Mouse (Mus musculus): ENCODE data around the gene Slc25a45.

Slc25a45 gene

GRCm38 (mm10) chr19:5892735-5893134 is 15.1 kb downstream of the Slc25a45 start:
- DNase-seq (ENCODE audit: low read depth): no peak

GRCm38 (mm10) chr19:5893282-5894001 is 15.8 kb downstream of the Slc25a45 start:
- no peak for DNase-seq (ENCODE audit: low read depth)

- DNase-seq (ENCODE audit: low read depth): peak; percentile 75
Observed at GRCm38 (mm10) chr19:5894002-5894678, 16.5 kb downstream of the Slc25a45 start, which contains the start of gene Tigd3. Tigd3 (minus strand) TSS chr19:5894149.

- no peak for DNase-seq (ENCODE audit: low read depth)
Observed at GRCm38 (mm10) chr19:5907275-5907674, 29.7 kb downstream of the Slc25a45 start.

- no peak for DNase-seq (ENCODE audit: low read depth)
Observed at GRCm38 (mm10) chr19:5910221-5910620, 32.6 kb downstream of the Slc25a45 start.

GRCm38 (mm10) chr19:5911430-5912102 is 34.0 kb downstream of the Slc25a45 start:
- no peak for DNase-seq (ENCODE audit: low read depth)

GRCm38 (mm10) chr19:5912103-5913006 is 34.7 kb downstream of the Slc25a45 start:
- DNase-seq (ENCODE audit: low read depth): peak; percentile 98

GRCm38 (mm10) chr19:5913007-5913719 is 35.6 kb downstream of the Slc25a45 start, which contains the start of gene Dpf2:
Dpf2 (minus strand) TSS chr19:5913010.
- DNase-seq (ENCODE audit: low read depth): no peak

- no peak for DNase-seq (ENCODE audit: low read depth)
Observed at GRCm38 (mm10) chr19:5921715-5922114, 44.1 kb downstream of the Slc25a45 start.

- no peak for DNase-seq (ENCODE audit: low read depth)
Observed at GRCm38 (mm10) chr19:5922119-5922942, 44.7 kb downstream of the Slc25a45 start.

GRCm38 (mm10) chr19:5922963-5923362 is 45.4 kb downstream of the Slc25a45 start:
- no peak for DNase-seq (ENCODE audit: low read depth)

- peak; percentile 46 for DNase-seq (ENCODE audit: low read depth)
Observed at GRCm38 (mm10) chr19:5923990-5924712, 46.5 kb downstream of the Slc25a45 start.

GRCm38 (mm10) chr19:5924713-5925093 is 47.1 kb downstream of the Slc25a45 start, which contains the start of gene Cdc42ep2:
Cdc42ep2 (minus strand) TSS chr19:5924816.
- DNase-seq (ENCODE audit: low read depth): peak; percentile 87

- DNase-seq (ENCODE audit: low read depth): no peak
Observed at GRCm38 (mm10) chr19:5925311-5925855, 47.8 kb downstream of the Slc25a45 start.

GRCm38 (mm10) chr19:5927026-5927425 is 49.4 kb downstream of the Slc25a45 start:
- DNase-seq (ENCODE audit: low read depth): no peak

GRCm38 (mm10) chr19:5927532-5927931 is 49.9 kb downstream of the Slc25a45 start:
- DNase-seq (ENCODE audit: low read depth): no peak

GRCm38 (mm10) chr19:5928104-5928503 is 50.5 kb downstream of the Slc25a45 start:
- DNase-seq (ENCODE audit: low read depth): no peak

- no peak for DNase-seq (ENCODE audit: low read depth)
Observed at GRCm38 (mm10) chr19:5928546-5928945, 50.9 kb downstream of the Slc25a45 start.
